Mouse (Mus musculus): ENCODE data around the gene Mageb16. TPM values are rescaled to one million over a fixed set of nuclear protein-coding genes. Genes with fewer than 3 reads are reported as not detected.

Gene Mageb16
- not detected in 4 replicates for total RNA-seq (2023; ENCODE audit: inconsistent age)

DNA sequence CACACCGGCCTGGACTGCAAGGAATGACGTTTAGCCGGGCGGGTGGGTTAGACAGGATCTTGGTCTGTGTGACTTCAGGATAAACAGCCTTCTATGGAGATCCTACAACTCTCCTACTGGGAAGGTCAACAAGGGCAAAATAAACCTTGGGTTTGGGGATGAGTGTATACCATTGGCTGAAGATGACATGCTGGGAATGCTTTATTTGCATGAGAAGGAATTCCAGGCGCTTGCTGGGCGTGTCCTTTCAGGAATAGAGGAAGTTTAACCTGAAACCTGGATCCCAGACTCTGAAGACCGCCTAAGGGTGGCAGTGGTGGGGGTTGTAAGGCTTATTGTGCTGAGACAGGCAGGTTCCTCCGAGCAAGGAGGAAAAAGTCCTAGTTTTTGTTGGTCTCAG, at the start of gene Mageb16:
Gene Mageb16 (minus strand): TSS at position 25 of the 400 bp plus-strand sequence.

Other genes with a start within 250 kb of the Mageb16 start
- gene Gm7173, start 154.2 kb downstream of the Mageb16 start, total RNA-seq (2023; ENCODE audit: inconsistent age) = 0.35 TPM in 1 of 4 replicates, not detected in the others